Mouse (Mus musculus) midbrain, embryonic 11.5 days (tissue): ENCODE measurements at regions not wholly inside any gene's neighbourhood (a gene's known extent, or its start where the extent isn't known, plus 50 kb on each side); places are given as distances from the start of the nearest gene placed in this dataset.

Experiments used
- ATAC-seq: fragments of 200-750 bp; cut with Nextera tagmentation; 2 replicates; pipeline ENCODE4 v1.8.0; 2017; ENCODE audit warnings: moderate TSS enrichment, moderate library complexity; ENCODE audit not compliant: low FRiP score
- DNase-seq: peaks from one replicate; pipeline ENCODE4 v3.0.0; 2015; ENCODE audit warnings: low spot score; ENCODE audit errors: missing footprints
- H3K27ac ChIP-seq: fragments of 300-500 bp; sonication (generic); 2 replicates; pipeline ENCODE4 v1.5.1; 2014; ENCODE audit warnings: low read depth, low read length
- H3K27me3 ChIP-seq: fragments of 300-500 bp; sonication (generic); 2 replicates; pipeline ENCODE4 v1.6.1; 2014; ENCODE audit warnings: mild to moderate bottlenecking, low read length, moderate library complexity, mixed read lengths; ENCODE audit not compliant: control insufficient read depth, insufficient read depth
- H3K36me3 ChIP-seq: fragments of 300-500 bp; sonication (generic); 2 replicates; pipeline ENCODE4 v1.6.1; 2014; ENCODE audit warnings: mild to moderate bottlenecking, low read length, moderate library complexity, mixed read lengths; ENCODE audit not compliant: control insufficient read depth, insufficient read depth
- H3K4me1 ChIP-seq: fragments of 300-500 bp; sonication (generic); 2 replicates; pipeline ENCODE4 v1.6.1; 2014; ENCODE audit warnings: low read length; ENCODE audit not compliant: control insufficient read depth, insufficient read depth
- H3K4me2 ChIP-seq: fragments of 300-500 bp; sonication (generic); 2 replicates; pipeline ENCODE4 v1.6.1; 2014; ENCODE audit warnings: mild to moderate bottlenecking, moderate library complexity
- H3K4me3 ChIP-seq: fragments of 300-500 bp; sonication (generic); 2 replicates; pipeline ENCODE4 v1.5.1; 2014; ENCODE audit warnings: low read depth, low read length
- H3K9ac ChIP-seq: fragments of 300-500 bp; sonication (generic); 2 replicates; pipeline ENCODE4 v1.6.1; 2014; ENCODE audit warnings: low read length
- H3K9me3 ChIP-seq: fragments of 300-500 bp; sonication (generic); 2 replicates; pipeline ENCODE4 v1.6.1; 2016; ENCODE audit warnings: low read length; ENCODE audit not compliant: control insufficient read depth
- WGBS: fragments of 180-500 bp; shearing (Covaris S2); extraction: QIAGEN DNeasy Blood & Tissue Kit; methylation state at CpG from one replicate; pipeline ENCODE4 v1.1.7; 2014; 5-methylcytosine and 5-hydroxymethylcytosine counted together

DNA sequence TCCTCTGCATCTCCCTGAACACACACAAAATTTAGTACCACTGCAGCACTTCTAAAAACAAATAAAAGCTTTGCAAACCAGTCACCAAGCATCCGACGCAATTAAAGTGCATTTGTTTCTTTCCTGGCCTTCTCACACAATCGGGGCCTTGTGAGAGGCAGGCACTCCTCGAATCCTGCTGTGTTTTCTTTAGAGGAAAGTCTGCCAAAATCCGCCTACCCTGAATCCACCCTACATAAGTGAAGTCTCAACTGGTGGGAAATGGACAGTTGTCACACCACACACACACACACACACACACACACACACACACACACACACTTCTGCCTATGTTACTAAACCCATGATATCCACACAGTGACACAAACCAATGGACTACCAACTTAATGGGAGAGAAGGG, 737.6 kb upstream of the Sox9 start:
- DNase-seq: no peak
- no peaks in the 10 kb centered on the region for H3K36me3 ChIP-seq
- H3K9me3 ChIP-seq: no peaks in the 10 kb centered on the region
- ATAC-seq: no peak
- no peaks in the 10 kb centered on the region for H3K27me3 ChIP-seq
- 48% methylated on average over 5 of the region's 5 CpGs for WGBS
- H3K27ac ChIP-seq: no peak overlapping the region
- H3K4me2 ChIP-seq: no peak overlapping the region
- H3K4me3 ChIP-seq: no peak overlapping the region
- H3K9ac ChIP-seq: no peak overlapping the region
- H3K4me1 ChIP-seq: no peaks in the 10 kb centered on the region

DNA sequence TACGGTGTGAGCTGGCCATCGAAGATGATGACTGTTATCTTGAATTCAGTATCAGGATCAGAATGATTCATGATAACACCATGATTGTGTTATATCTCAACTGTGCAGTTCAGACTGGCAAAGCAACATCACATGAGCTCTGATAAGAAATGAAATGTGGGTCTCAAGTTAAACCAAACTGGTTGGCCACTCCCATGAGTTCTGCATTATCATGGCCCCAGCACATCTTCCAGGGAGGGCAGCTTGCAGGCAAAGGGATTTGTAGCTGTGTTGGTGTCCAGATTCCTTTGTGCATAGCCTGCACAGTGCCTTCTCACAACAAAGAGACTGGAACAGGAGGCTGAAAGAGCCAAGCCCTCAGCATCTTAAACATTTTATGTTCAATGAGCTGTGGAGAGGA, 736.7 kb upstream of the Sox9 start:
- Histone ChIP-seq H3K4me3 (no peak overlapping the region), H3K9ac (no peak overlapping the region), H3K27ac (no peak overlapping the region), H3K36me3 (no peaks in the 10 kb centered on the region), H3K9me3 (no peaks in the 10 kb centered on the region), H3K4me1 (peaks cover under 1% of the 10 kb centered on the region; the same call in 1 of the 2 replicates), H3K4me2 (no peak overlapping the region), H3K27me3 (no peaks in the 10 kb centered on the region)
- WGBS: 98% methylated on average over 2 of the region's 2 CpGs
- ATAC-seq: no peak
- DNase-seq: no peak

DNA sequence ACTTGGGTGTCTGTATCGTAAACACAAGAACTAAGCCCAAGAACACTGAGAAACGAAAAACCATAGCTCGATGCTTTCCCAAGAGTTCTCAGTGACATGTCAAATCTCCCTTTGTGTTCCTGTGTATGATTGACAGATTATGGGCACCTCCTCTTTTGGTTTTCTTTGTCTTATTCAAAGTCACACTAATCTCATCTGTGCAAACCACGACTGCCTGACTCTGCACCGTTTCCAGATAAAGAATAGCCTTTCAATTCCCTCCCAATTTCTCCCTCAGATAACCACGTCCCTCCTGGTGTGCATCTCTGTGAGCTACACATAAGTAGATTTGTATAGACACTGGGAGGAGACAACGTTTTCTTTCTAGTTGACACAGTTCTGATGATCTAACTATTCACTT, 731.7 kb upstream of the Sox9 start:
- DNase-seq: no peak
- WGBS: 28% methylated on average over 7 of the region's 7 CpGs

DNA sequence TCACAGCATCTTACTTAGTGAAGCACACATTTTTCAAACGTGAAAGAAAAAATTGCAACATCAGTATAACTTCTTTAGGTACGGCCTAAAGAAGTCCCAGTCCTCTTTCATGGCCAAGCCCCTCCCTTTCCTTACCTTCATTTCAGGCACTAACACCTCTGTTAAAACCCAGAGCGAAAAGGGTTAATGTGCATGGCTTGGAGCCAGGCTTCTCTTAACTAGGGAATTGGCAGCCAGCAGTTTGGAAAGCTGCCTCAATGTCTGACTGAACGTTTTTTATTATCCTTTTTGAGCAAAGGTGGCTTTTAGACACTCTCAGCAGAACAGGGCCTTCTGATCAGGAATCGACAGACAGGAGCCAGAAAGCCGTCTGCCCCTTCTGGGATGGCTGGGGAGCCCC, 726.4 kb upstream of the Sox9 start:
- no peak for ATAC-seq
- Histone ChIP-seq H3K4me1 (no peaks in the 10 kb centered on the region), H3K9ac (no peak overlapping the region), H3K9me3 (no peaks in the 10 kb centered on the region), H3K27me3 (no peaks in the 10 kb centered on the region), H3K27ac (no peak overlapping the region), H3K4me2 (no peak overlapping the region), H3K36me3 (no peaks in the 10 kb centered on the region), H3K4me3 (no peak overlapping the region)
- 80% methylated on average over 6 of the region's 6 CpGs for WGBS
- no peak for DNase-seq

More for the DNA sequence above, 731.7 kb upstream of the Sox9 start:
- Histone ChIP-seq H3K36me3 (no peaks in the 10 kb centered on the region), H3K27me3 (no peaks in the 10 kb centered on the region), H3K4me1 (peaks cover 2% of the 10 kb centered on the region; the same call in 1 of the 2 replicates), H3K4me2 (no peak overlapping the region), H3K9ac (no peak overlapping the region), H3K9me3 (no peaks in the 10 kb centered on the region), H3K4me3 (no peak overlapping the region), H3K27ac (no peak overlapping the region)
- ATAC-seq: no peak

DNA sequence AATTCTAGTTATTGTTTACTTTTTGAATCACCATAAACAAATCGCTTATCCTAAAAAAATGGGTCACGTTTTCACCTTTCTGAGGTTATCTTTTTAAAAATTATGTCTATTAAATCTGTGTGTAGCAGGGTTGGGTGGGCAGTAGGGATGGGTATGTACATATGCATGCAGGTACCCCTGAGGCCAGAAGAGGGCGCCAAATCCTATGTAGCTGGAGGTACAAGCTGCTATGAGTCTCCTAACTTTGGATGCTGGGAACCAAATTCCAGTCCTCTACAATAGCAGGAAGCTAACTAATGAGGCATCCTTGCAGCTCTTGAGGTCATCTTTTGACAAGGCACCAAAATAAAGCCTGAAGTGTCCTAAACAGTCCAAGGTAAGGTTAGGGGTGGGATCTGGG, 714.8 kb upstream of the Sox9 start:
- H3K4me3 ChIP-seq: no peak overlapping the region
- H3K27me3 ChIP-seq: no peaks in the 10 kb centered on the region
- H3K36me3 ChIP-seq: no peaks in the 10 kb centered on the region
- no peak for ATAC-seq
- no peaks in the 10 kb centered on the region for H3K9me3 ChIP-seq
- H3K9ac ChIP-seq: no peak overlapping the region
- H3K27ac ChIP-seq: no peak overlapping the region
- DNase-seq: no peak
- WGBS: 82% methylated on average over 3 of the region's 3 CpGs
- no peaks in the 10 kb centered on the region for H3K4me1 ChIP-seq
- no peak overlapping the region for H3K4me2 ChIP-seq

DNA sequence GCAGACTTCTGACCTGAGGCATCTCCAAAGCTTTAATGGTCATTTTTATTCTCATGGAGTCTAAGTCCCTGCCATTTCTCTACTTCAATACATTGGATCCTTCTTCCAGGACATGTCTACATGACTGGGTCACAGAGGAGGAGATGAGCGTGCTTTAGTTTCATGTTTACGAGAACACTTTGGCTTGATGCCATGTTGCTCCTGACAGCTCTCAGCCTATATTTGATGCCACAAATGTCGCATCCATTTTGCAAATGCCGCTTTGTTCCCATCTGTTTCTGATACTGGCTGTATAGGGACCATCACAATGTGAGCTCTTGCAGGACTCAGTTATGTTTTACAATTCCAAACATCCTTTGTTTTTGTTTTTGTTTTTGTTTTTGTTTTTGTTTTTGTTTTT, 713.2 kb upstream of the Sox9 start:
- no peak overlapping the region for H3K4me3 ChIP-seq
- no peaks in the 10 kb centered on the region for H3K27me3 ChIP-seq
- no peaks in the 10 kb centered on the region for H3K9me3 ChIP-seq
- H3K4me2 ChIP-seq: no peak overlapping the region
- 92% methylated on average over 4 of the region's 4 CpGs for WGBS
- ATAC-seq (no peak), DNase-seq (no peak)
- no peaks in the 10 kb centered on the region for H3K36me3 ChIP-seq
- H3K27ac ChIP-seq: no peak overlapping the region
- no peak overlapping the region for H3K9ac ChIP-seq
- H3K4me1 ChIP-seq: no peaks in the 10 kb centered on the region

DNA sequence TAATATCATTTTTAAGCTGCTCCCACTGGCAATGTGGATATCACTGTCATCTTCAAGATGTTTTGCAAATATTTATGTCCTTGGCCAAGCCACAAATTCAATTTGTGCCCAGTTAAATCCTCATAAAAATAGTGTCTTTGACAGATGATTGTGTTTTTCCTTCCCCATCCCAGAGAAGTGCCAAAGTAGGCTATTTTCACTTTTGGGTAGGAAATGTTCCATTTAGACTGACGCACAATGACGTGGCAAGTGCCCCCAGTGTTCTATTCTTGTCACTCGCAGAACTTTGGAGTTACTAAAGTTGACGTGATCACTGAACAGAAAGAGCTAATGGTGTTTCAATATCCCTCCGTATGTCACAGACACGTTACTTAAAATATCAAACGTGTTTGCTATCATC, 710.5 kb upstream of the Sox9 start:
- Histone ChIP-seq H3K4me2 (no peak overlapping the region), H3K27me3 (no peaks in the 10 kb centered on the region), H3K36me3 (no peaks in the 10 kb centered on the region), H3K4me1 (no peaks in the 10 kb centered on the region), H3K9ac (no peak overlapping the region), H3K4me3 (no peak overlapping the region), H3K9me3 (no peaks in the 10 kb centered on the region), H3K27ac (no peak overlapping the region)
- DNase-seq: no peak
- ATAC-seq: no peak
- WGBS: 92% methylated on average over 7 of the region's 7 CpGs

DNA sequence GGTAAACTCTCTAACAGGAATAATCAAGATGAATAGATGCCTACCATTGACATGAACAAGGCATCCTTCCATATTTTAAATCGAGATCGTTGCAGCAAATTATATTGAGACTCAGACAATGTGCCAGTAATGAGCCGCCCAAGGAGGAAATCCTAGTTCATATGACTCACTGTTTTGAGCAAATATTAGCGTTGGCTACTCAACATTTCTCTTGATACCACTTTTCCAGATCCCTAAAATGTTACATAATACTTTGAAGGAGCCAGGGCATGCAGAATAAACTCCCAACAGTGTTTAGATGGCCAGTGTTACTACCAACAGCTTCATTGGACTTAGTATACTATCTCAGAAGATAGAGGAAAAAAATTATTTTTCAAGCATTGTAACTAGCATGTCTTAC, 700.6 kb upstream of the Sox9 start:
- Histone ChIP-seq H3K27ac (no peak overlapping the region), H3K9me3 (no peaks in the 10 kb centered on the region), H3K4me2 (no peak overlapping the region), H3K36me3 (no peaks in the 10 kb centered on the region), H3K4me3 (no peak overlapping the region), H3K9ac (no peak overlapping the region), H3K4me1 (no peaks in the 10 kb centered on the region), H3K27me3 (no peaks in the 10 kb centered on the region)
- DNase-seq (no peak), ATAC-seq (no peak)
- 93% methylated on average over 4 of the region's 4 CpGs for WGBS

DNA sequence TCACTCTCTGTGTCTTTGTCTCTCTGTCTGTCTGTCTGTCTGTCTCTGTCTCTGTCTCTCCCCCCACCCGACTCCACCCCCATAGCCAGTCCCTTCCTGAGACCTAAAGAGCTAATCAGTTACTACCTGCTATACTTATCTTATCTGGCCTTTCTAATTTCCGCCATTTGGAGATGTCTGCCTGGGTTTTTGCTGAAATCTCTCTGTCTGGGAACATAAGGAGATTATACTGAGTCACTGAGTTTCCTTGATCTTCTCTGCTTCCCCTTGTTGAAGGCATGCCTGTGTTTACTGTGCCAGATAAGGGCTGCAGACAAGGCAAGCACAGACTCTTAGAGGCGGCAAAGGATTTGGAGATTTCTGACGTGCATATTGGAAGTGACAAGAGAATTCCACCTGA, 699.0 kb upstream of the Sox9 start:
- H3K27ac ChIP-seq: no peak overlapping the region
- no peaks in the 10 kb centered on the region for H3K36me3 ChIP-seq
- 39% methylated on average over 4 of the region's 4 CpGs for WGBS
- ATAC-seq (no peak), DNase-seq (no peak)
- no peak overlapping the region for H3K9ac ChIP-seq
- H3K4me3 ChIP-seq: no peak overlapping the region
- no peaks in the 10 kb centered on the region for H3K4me1 ChIP-seq
- no peaks in the 10 kb centered on the region for H3K27me3 ChIP-seq
- no peaks in the 10 kb centered on the region for H3K9me3 ChIP-seq
- no peak overlapping the region for H3K4me2 ChIP-seq

DNA sequence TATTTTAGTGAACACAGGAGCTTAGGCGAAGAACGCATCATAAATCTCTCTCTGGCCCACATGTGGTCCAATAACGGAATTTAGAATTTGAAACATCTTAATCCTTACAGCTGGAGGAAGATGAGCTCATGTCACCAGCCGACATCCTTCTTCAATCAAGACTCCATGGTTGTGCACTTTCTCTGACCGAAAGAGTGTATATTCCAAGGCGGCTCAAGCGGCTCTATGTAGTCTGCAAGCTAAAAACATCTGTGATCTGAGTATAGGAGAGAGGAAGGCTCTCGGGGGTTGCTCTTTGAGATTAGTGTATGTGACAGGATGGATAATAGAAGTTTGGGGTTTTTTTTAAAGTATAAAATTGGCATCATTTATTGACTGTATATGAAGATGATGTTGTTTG, 689.9 kb upstream of the Sox9 start:
- Histone ChIP-seq H3K4me1 (no peaks in the 10 kb centered on the region), H3K4me3 (no peak overlapping the region), H3K9me3 (no peaks in the 10 kb centered on the region), H3K9ac (no peak overlapping the region), H3K27me3 (no peaks in the 10 kb centered on the region), H3K4me2 (no peak overlapping the region), H3K27ac (no peak overlapping the region), H3K36me3 (no peaks in the 10 kb centered on the region)
- DNase-seq: no peak
- WGBS: 88% methylated on average over 8 of the region's 8 CpGs
- ATAC-seq: no peak
